Mouse (Mus musculus) neural tube, embryonic 12.5 days (tissue): ENCODE measurements around the gene Msrb2. TPM values are rescaled to one million over a fixed set of nuclear protein-coding genes. Genes with fewer than 3 reads are reported as not detected.

ENCODE experiments used
- ATAC-seq: fragments of 200-750 bp; cut with Nextera tagmentation; 2 replicates; pipeline ENCODE4 v1.8.0; 2017; ENCODE audit warnings: low read depth, mild to moderate bottlenecking, moderate TSS enrichment, moderate library complexity; ENCODE audit not compliant: low FRiP score
- H3K27ac ChIP-seq: fragments of 300-500 bp; sonication (generic); 2 replicates; pipeline ENCODE4 v1.5.1; 2016
- H3K27me3 ChIP-seq: fragments of 300-500 bp; sonication (generic); replicated peaks from 2 replicates; pipeline ENCODE4 v1.6.1; 2016; ENCODE audit warnings: mild to moderate bottlenecking
- H3K36me3 ChIP-seq: fragments of 300-500 bp; sonication (generic); 2 replicates; pipeline ENCODE4 v1.6.1; 2016; ENCODE audit warnings: mild to moderate bottlenecking
- H3K4me1 ChIP-seq: fragments of 300-500 bp; sonication (generic); 2 replicates; pipeline ENCODE4 v1.6.1; 2016
- H3K4me2 ChIP-seq: fragments of 300-500 bp; sonication (generic); replicated peaks from 2 replicates; pipeline ENCODE4 v1.6.1; 2016; ENCODE audit warnings: mild to moderate bottlenecking
- H3K4me3 ChIP-seq: fragments of 300-500 bp; sonication (generic); 2 replicates; pipeline ENCODE4 v1.5.1; 2016
- H3K9ac ChIP-seq: fragments of 300-500 bp; sonication (generic); 2 replicates; pipeline ENCODE4 v1.6.1; 2016; ENCODE audit warnings: mild to moderate bottlenecking
- H3K9me3 ChIP-seq: fragments of 300-500 bp; sonication (generic); 2 replicates; pipeline ENCODE4 v1.6.1; 2016; ENCODE audit warnings: mild to moderate bottlenecking
- WGBS: fragments of 180-500 bp; shearing (Covaris S2); methylation state at CpG from one replicate; pipeline ENCODE4 v1.1.7; 2016; 5-methylcytosine and 5-hydroxymethylcytosine counted together
- polyA plus RNA-seq: library from polyadenylated mRNA; unstranded; fragments of >200 nt; fragmentation: Nextera tagmentation; extraction: Ambion mirVana; gene quantifications from 2 replicates; pipeline ENCODE4 v1.2.1, GENCODE M21; 2016

Msrb2 gene
- polyA plus RNA-seq, 1 experiment from 2014 or later: 12.6 TPM

DNA sequence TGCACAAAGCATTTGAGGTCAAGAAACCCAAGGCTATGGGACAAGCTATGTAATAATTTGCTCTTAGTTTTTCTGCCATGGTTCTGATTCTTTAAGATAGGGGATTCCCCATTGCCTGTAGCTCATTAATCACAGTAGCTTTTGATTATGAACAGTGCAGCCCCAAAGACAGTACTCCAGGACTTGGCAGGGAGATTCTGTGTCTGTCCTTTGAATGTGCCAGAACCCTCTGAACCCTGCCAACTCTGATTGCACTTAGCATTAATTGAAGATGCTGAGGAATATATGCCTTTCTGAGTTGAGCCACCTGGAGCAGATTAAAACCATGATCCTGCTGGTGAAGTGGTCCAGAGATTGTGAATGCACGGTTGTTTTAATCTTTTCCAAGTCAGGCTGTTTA, 8.4 kb upstream of the Msrb2 start:
- Histone ChIP-seq H3K27me3 (no peaks in the 10 kb centered on the region), H3K4me1 (no peaks in the 10 kb centered on the region), H3K4me3 (no peak overlapping the region), H3K9me3 (no peaks in the 10 kb centered on the region), H3K4me2 (no peak overlapping the region), H3K9ac (no peak overlapping the region), H3K36me3 (no peaks in the 10 kb centered on the region), H3K27ac (no peak overlapping the region)
- no peak for ATAC-seq
- WGBS: 84% methylated on average over 1 of the region's 1 CpGs

DNA sequence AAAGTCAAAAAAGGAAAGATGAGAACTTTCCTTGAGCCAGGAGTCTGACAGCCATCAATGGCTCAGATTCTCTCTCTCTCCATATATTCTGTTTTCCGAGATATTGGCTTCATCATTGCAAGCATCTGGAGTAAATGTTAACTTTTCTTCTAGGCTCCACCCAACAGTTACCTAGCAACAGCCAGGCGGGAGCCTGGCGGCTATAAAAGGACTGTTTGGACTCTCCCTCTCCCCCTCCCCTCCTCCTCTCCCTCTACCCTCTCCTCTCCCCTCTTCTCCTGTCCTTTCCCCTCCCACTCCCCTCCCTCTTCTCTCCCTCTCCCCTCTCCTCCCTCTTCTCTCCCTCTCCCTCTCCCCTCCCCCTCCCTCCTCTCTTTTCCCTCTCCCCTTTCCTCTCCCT, 4.8 kb upstream of the Msrb2 start:
- peak; percentile 62; the same call in 1 of the 2 replicates for ATAC-seq
- Histone ChIP-seq H3K36me3 (no peaks in the 10 kb centered on the region), H3K4me3 (no peak overlapping the region), H3K27me3 (no peaks in the 10 kb centered on the region), H3K4me2 (no peak overlapping the region), H3K9me3 (no peaks in the 10 kb centered on the region), H3K9ac (no peak overlapping the region), H3K4me1 (no peaks in the 10 kb centered on the region), H3K27ac (no peak overlapping the region)
- WGBS: 13% methylated on average over 3 of the region's 3 CpGs

DNA sequence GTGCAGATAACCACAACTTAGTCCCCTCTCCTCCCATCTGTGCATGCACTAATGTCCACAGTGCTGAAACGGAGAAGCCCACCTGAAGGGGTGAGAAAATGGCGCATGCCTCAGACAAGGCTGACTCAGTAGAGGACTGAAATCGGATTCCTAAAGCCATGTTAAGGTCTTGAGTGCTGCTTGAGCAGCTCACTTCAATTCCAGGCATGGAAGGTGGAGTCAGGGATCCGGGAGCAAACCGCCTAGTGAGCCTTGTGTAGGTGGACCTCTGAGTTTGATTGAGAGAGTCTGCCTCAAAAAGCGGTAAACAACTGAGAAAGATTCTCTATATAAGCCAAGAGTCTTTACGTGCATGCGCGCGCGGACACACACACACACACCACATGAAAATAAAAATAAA, 4.1 kb upstream of the Msrb2 start:
- no peaks in the 10 kb centered on the region for H3K9me3 ChIP-seq
- no peaks in the 10 kb centered on the region for H3K27me3 ChIP-seq
- WGBS: 83% methylated on average over 11 of the region's 11 CpGs
- no peaks in the 10 kb centered on the region for H3K36me3 ChIP-seq
- no peak overlapping the region for H3K9ac ChIP-seq
- H3K4me3 ChIP-seq: no peak overlapping the region
- no peak overlapping the region for H3K4me2 ChIP-seq
- no peaks in the 10 kb centered on the region for H3K4me1 ChIP-seq
- no peak for ATAC-seq
- no peak overlapping the region for H3K27ac ChIP-seq

DNA sequence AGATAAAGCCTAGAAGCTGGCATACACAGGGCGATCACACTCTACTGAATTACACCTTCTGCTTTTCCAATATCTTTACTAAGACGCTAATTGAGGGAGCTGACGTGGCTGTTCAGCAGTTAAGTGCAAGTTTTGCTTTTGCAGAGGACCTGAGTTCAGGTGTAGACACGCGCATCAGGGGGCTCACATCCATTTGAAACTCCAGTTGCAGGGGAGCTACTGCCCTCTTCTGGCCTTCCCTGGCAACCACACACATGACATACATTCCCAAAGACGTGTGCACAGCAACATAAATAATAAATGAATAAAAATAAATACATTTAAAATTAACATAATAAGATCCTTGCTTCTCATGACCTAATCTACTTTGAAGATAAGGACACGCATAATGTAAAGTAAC, 2.5 kb downstream of the Msrb2 start:
- no peaks in the 10 kb centered on the region for H3K36me3 ChIP-seq
- no peak overlapping the region for H3K9ac ChIP-seq
- ATAC-seq: no peak
- 91% methylated on average over 7 of the region's 7 CpGs for WGBS
- H3K4me1 ChIP-seq: no peaks in the 10 kb centered on the region
- H3K9me3 ChIP-seq: no peaks in the 10 kb centered on the region
- H3K27ac ChIP-seq: no peak overlapping the region
- no peaks in the 10 kb centered on the region for H3K27me3 ChIP-seq
- no peak overlapping the region for H3K4me2 ChIP-seq
- H3K4me3 ChIP-seq: no peak overlapping the region

DNA sequence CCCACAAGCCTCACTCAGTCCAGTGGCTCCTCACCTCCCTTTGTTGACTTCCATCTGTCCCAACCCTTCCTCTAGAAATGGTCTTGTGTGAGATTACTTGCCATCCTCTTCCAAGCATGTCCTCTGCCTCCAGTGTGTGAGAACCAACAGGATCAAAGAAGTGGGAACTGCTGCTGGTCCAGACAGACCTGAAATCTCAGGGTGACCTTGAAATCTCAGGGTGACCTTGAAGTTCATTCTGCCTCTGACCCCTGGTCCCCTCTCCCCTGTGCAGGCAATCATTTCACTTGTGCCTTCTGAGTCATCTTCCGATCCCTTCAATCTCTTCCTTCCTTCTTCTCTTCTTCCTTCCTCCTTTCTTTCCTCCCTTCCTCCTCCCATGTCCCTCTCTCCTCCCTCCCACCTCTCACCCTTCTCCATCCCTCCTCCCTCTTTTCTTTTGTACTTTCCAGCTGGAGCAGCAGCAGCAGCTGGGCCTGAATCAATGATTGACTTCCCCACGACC, 9.3 kb downstream of the Msrb2 start:
- ATAC-seq: no peak
- H3K27ac ChIP-seq: no peak overlapping the region
- no peaks in the 10 kb centered on the region for H3K4me1 ChIP-seq
- H3K4me2 ChIP-seq: no peak overlapping the region
- WGBS: 53% methylated on average over 2 of the region's 2 CpGs
- no peak overlapping the region for H3K9ac ChIP-seq
- H3K36me3 ChIP-seq: no peaks in the 10 kb centered on the region
- H3K4me3 ChIP-seq: no peak overlapping the region
- no peaks in the 10 kb centered on the region for H3K27me3 ChIP-seq
- no peaks in the 10 kb centered on the region for H3K9me3 ChIP-seq

DNA sequence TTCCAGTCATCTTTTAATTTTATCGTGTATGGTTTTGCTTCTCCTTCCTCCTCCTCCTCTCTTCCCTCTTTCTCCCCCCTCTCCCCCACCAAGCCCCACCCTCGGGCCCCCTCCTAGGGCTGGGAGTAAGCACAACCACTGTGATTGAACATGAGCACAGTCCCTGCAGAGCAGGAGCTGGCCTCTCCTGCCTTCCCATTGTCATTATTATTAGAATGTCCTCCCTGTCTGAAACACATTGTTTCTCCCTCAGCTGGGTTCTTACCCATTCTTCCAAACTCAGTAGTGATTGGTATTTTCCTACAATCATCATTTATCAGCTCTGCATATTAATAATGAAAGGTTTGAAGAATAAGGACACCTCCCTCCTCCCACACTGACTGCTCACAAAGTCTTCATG, 9.7 kb downstream of the Msrb2 start:
- H3K27me3 ChIP-seq: no peaks in the 10 kb centered on the region
- ATAC-seq: no peak

DNA sequence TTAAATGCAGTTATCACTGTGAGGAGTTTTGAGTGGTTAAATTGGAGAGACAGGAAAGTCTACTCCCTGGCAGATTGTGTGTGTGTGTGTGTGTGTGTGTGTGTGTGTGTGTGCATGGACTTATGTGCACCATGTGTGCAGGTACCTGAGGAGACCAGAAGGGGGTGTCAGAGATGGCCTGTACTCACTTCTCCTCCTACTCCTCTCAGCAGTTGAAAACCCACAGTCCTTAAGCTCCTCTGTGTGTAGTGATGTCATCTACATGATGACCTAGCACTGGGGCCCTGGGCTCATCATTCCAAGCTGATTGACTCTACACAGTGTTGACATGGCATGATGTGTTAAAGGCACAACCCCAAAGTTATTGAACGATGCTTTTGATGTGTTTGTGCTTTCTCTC, 11.0 kb downstream of the Msrb2 start:
- no peak overlapping the region for H3K4me3 ChIP-seq
- H3K36me3 ChIP-seq: no peaks in the 10 kb centered on the region
- H3K27me3 ChIP-seq: no peaks in the 10 kb centered on the region
- WGBS: 76% methylated on average over 1 of the region's 1 CpGs
- H3K9me3 ChIP-seq: no peaks in the 10 kb centered on the region
- ATAC-seq: 0 out of 2 replicates have a peak, but pooled peaks have one; percentile 15
- H3K4me1 ChIP-seq: no peaks in the 10 kb centered on the region
- H3K9ac ChIP-seq: no peak overlapping the region
- H3K4me2 ChIP-seq: no peak overlapping the region
- no peak overlapping the region for H3K27ac ChIP-seq

More for the DNA sequence above, 9.7 kb downstream of the Msrb2 start:
- Histone ChIP-seq H3K4me2 (no peak overlapping the region), H3K36me3 (no peaks in the 10 kb centered on the region), H3K9me3 (no peaks in the 10 kb centered on the region), H3K9ac (no peak overlapping the region), H3K4me1 (no peaks in the 10 kb centered on the region), H3K27ac (no peak overlapping the region), H3K4me3 (no peak overlapping the region)
- 17% methylated on average over 2 of the region's 2 CpGs for WGBS

DNA sequence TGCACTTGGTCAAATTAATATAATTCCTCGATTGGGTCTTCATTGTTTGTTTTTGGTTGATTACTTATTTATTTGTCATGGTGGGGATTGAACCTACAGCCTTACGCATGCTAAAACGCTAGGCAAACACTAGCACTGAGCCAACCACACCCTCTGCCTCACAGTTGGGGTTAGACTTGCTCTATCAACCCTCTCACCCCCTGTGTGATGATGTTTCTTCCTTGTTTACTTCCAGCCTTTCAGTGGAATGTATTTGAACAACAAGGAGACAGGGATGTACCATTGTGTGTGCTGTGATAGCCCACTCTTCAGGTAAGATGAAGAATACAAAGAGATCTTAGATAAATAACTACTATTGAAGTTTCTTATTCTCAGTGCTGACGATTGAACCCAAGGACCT, 11.8 kb downstream of the Msrb2 start:
- 51% methylated on average over 4 of the region's 4 CpGs for WGBS
- H3K27me3 ChIP-seq: no peaks in the 10 kb centered on the region
- ATAC-seq: no peak

DNA sequence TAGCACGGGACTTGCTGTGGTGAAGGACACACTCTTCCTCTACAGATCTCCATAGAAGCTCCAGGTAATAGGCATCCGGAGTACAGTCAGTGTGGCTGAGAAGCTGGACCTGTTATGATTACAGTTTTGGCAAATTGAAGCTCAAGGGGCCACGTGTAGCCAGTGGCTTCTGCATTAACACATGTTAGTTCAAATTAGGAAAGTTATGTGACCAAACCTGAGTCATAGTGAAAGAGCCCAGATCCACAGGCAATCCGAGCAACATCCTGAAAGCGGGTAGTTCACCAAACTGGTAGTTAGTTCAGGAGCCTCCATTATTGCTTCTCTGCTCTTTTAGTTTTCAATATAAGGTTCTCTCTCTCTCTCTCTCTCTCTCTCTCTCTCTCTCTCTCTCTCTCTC, 14.5 kb downstream of the Msrb2 start:
- Histone ChIP-seq H3K9me3 (no peaks in the 10 kb centered on the region), H3K4me1 (no peaks in the 10 kb centered on the region), H3K27me3 (no peaks in the 10 kb centered on the region), H3K27ac (no peak overlapping the region), H3K9ac (no peak overlapping the region), H3K36me3 (no peaks in the 10 kb centered on the region), H3K4me2 (no peak overlapping the region), H3K4me3 (no peak overlapping the region)
- no peak for ATAC-seq
- whole genome bisulfite sequencing: 91% methylated on average over 5 of the region's 5 CpGs

More for the DNA sequence above, 11.8 kb downstream of the Msrb2 start:
- H3K4me1 ChIP-seq: no peaks in the 10 kb centered on the region
- H3K9ac ChIP-seq: no peak overlapping the region
- H3K9me3 ChIP-seq: no peaks in the 10 kb centered on the region
- H3K4me3 ChIP-seq: no peak overlapping the region
- no peak overlapping the region for H3K27ac ChIP-seq
- no peak overlapping the region for H3K4me2 ChIP-seq
- H3K36me3 ChIP-seq: no peaks in the 10 kb centered on the region

DNA sequence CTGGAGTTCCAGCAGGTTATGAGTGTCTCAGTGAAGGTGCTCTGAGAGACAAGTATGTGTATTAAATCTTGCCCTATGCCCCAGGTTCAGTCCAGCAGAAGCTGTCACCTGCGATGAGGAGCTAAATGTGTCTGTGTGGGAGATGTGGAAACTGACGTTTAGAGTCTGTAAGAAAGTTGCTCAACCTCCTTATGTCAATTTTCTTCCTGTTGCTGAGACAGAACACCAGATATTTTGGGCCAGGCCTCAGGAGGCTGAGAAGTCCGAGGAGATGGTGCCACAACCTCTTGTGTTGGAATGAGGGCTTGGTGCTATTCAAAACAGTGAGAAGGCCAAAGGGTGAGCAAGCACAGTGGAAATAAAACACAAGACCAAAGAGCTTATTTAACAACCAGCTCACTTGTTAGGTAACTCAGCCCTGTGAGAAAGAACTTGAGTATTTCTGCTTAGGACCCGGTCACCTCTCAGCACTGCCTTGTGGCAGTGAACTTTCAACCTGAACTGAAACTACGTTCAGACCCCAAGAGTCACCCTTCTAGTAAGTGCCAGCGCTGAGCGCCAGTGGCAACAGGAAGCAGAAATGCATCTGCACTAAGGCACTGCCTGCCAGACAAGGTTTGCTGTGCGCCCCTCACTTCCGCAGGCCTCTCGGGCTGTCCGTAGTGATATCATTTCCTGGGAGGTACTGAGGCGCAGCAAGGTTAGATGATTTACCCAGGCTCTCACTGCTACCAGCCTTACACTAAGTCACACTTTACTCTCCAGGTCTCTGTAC, 17.3 kb downstream of the Msrb2 start:
- WGBS: 87% methylated on average over 12 of the region's 12 CpGs

DNA sequence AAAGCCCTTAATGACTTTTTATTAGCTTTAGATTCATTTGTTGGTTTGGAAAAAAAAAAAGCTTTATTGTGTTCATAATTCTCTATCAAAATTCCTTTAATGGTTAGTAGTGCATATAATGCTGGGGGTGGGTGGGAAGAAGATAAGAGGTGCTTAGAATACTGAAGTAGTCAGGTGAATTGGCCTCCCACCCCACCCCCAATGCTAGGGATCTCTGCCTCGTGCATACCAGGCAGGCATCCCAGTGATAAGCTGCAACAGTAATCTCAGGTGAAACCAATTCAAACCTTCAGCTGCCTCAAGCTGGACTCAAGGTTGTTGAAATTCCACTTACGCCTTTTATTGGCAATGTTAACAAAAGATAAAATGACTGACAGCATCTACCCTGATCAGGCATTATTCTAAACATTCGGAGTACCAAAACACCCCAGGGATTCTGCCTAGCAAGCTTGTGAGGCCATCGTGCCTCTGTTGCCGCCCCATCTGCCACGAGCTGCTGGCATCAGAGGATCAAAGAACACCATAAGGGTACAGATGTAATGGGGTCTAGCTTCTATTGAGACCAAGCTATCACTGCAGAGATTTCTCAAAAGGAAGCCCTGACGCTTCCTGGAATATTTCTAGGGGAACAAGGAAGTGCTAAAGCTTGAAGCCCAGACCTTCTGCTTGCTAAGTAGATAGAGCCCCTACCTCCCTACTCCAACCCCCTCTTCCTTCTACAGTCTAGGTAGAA, 19.3 kb downstream of the Msrb2 start:
- no peaks in the 10 kb centered on the region for H3K9me3 ChIP-seq
- no peak overlapping the region for H3K9ac ChIP-seq
- no peaks in the 10 kb centered on the region for H3K27me3 ChIP-seq
- H3K27ac ChIP-seq: no peak overlapping the region
- H3K4me2 ChIP-seq: no peak overlapping the region
- ATAC-seq: no peak
- H3K4me3 ChIP-seq: no peak overlapping the region
- H3K36me3 ChIP-seq: no peaks in the 10 kb centered on the region
- no peaks in the 10 kb centered on the region for H3K4me1 ChIP-seq
- WGBS: 55% methylated on average over 7 of the region's 7 CpGs

More for the DNA sequence above, 17.3 kb downstream of the Msrb2 start:
- Histone ChIP-seq H3K4me3 (no peak overlapping the region), H3K36me3 (no peaks in the 10 kb centered on the region), H3K9me3 (no peaks in the 10 kb centered on the region), H3K9ac (no peak overlapping the region), H3K4me2 (no peak overlapping the region), H3K27me3 (no peaks in the 10 kb centered on the region), H3K27ac (no peak overlapping the region), H3K4me1 (no peaks in the 10 kb centered on the region)
- ATAC-seq: no peak

DNA sequence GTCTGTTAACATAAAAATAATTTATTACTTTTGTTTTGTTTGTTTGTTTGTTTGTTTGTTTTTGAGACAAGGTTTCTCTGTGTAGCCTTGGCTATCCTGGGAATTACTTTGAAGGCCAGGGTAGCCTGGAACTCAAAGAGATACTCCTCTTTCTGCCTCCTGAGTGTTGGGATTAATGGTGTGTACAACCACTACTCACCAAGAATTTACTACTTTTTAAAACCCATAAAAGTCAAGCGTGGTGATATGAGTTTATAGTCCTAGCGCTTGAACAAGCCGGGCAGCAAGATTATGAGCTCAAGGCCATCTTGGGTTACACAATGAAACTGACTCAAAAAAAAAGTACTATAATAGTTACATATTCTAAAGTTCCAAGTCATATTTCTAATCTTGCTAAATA, 20.4 kb downstream of the Msrb2 start:
- Histone ChIP-seq H3K4me1 (no peaks in the 10 kb centered on the region), H3K4me3 (no peak overlapping the region), H3K4me2 (no peak overlapping the region), H3K9me3 (no peaks in the 10 kb centered on the region), H3K27ac (no peak overlapping the region), H3K9ac (no peak overlapping the region), H3K27me3 (no peaks in the 10 kb centered on the region), H3K36me3 (no peaks in the 10 kb centered on the region)
- no peak for ATAC-seq
- 80% methylated on average over 3 of the region's 3 CpGs for WGBS
